19 mouse cellular contexts compared by ENCODE assay signal in the genomic region with DNA sequence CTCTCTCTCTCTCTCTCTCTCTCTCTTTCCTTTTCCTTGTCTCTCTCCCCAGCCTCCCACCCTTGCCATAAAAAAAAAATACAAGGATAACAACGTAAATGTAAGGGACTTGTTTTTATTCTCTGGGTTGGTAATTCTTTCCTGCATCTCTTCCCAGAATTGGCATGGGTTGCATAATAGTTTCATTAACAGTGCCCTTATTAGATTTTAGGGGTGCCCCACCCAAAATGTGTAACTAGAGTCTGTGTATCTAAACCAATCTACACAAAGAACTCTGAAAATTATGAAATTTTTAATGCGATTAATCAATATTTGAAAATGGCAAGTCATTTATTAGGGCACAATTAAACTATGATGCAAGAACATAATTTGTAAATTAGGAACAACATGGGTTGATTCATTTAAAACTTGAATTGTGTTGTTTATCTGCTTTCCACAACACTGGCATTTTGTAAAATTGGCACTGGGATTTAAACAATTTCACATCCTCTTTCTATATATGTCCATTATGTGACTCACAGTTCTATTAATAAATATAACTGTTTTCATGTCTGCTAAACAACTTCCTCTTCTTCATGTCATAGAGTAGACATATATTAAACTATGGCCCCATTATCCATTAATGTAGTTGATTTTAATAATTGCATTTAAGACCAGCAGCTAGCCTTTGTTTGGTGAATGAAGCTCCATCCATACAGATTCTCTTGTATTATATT.
"Had no signal": no experiment of that assay in that cellular context is flagged by ENCODE, and none has a peak within 500 bp of the region (broad histone marks: within the 10 kb centered on the region; RNA-seq: fewer than 3 reads in every experiment).

No protein-coding gene starts in this region.

- H3K9me3 ChIP-seq: kidney, embryonic 15.5 days; liver, embryonic 13.5 days; midbrain, embryonic 10.5 days; midbrain, embryonic 13.5 days; neural tube, embryonic 12.5 days; neural tube, embryonic 15.5 days had no signal

- H3K9ac ChIP-seq: kidney, embryonic 15.5 days; liver, embryonic 13.5 days; midbrain, embryonic 13.5 days; neural tube, embryonic 12.5 days; neural tube, embryonic 15.5 days had no signal

- H3K4me3 ChIP-seq: kidney, embryonic 15.5 days; left cerebral cortex, adult 2 months; liver, embryonic 13.5 days; megakaryocyte, embryonic 14.5 days; midbrain, embryonic 10.5 days; midbrain, embryonic 13.5 days; neural tube, embryonic 12.5 days; neural tube, embryonic 15.5 days had no signal

- H3K4me2 ChIP-seq: kidney, embryonic 15.5 days; liver, embryonic 13.5 days; midbrain, embryonic 13.5 days; neural tube, embryonic 12.5 days; neural tube, embryonic 15.5 days had no signal

- DNase-seq: kidney, adult 11 months; kidney, adult 8-10 months; kidney, postnatal 10 days; kidney, postnatal 36 days; layer of hippocampus, postnatal 36 days; liver, embryonic 13.5 days; lung, adult 2 months; lung, postnatal 14 days; lung, postnatal 4 days; retina, postnatal 1 day; thymus, postnatal 25 days had no signal

- ATAC-seq: midbrain, embryonic 13.5 days had no signal

- H3K4me1 ChIP-seq: kidney, embryonic 15.5 days; liver, embryonic 13.5 days; megakaryocyte, embryonic 14.5 days; midbrain, embryonic 10.5 days; midbrain, embryonic 13.5 days; neural tube, embryonic 12.5 days; neural tube, embryonic 15.5 days had no signal

- H3K27me3 ChIP-seq: kidney, embryonic 15.5 days; liver, embryonic 13.5 days; megakaryocyte, embryonic 14.5 days; midbrain, embryonic 13.5 days; neural tube, embryonic 12.5 days; neural tube, embryonic 15.5 days had no signal

- H3K27ac ChIP-seq: kidney, embryonic 15.5 days; left cerebral cortex, adult 2 months; liver, embryonic 13.5 days; midbrain, embryonic 10.5 days; midbrain, embryonic 13.5 days; neural tube, embryonic 12.5 days; neural tube, embryonic 15.5 days; stomach, postnatal 0 days had no signal

- H3K36me3 ChIP-seq: kidney, embryonic 15.5 days; liver, embryonic 13.5 days; midbrain, embryonic 10.5 days; midbrain, embryonic 13.5 days; neural tube, embryonic 12.5 days; neural tube, embryonic 15.5 days had no signal
